Mouse (Mus musculus): ENCODE measurements around the gene Anapc11. TPM values are rescaled to one million over a fixed set of nuclear protein-coding genes. Genes with fewer than 3 reads are reported as not detected.

Gene Anapc11
- total and polyA plus RNA-seq, 3 experiments = 69.3 to 212 (median 83.8) TPM

DNA sequence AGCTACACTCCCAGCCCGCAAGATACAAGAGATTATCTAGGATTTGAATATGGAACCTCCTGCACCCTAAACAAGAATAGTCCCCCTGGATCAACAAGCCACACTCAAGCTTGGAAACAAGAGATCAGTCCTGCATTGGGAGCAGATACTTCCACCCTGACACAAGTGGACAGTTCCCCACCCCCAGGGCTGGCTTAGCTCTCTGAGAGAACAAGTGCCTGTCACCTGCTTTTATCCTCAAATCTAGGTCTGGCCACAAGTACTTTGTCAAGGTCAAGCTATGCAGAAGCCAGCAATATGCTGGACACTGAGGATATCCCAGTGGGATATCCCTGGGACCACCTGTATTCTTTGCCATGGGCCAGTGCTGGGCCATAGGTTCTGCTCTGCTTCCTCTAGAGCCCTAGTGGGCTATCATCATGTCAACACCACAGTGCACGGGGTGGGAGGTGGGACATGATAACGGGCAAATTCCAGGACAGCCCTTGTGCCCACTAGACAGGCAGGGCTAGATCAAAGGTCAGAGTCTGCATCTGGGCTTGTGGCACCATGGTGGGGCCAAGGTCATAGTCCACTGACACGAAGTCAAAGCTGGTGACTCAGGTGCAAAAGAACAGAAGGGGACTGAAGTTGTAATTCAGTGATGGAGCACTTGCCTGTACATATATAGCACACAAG is 18.5 kb downstream of the Anapc11 start:
- peaks cover 90% of the 10 kb centered on the region for H3K36me3 ChIP-seq (replicated peaks)
- peaks cover 79% of the 10 kb centered on the region for H3K4me1 ChIP-seq (ENCODE audit: insufficient read depth, low read depth, low read length)
- H3K9me3 ChIP-seq (replicated peaks) = peaks cover 4% of the 10 kb centered on the region; the same call in 1 of the 2 replicates
- peak overlapping the region; percentile 98 for H3K4me3 ChIP-seq (ENCODE audit: low read depth, low read length)
- ATAC-seq (ENCODE audit: extremely low read depth, insufficient number of reproducible peaks, low FRiP score, poor library complexity, severe bottlenecking) = no peak
- H3K27me3 ChIP-seq (ENCODE audit: insufficient read depth, low read length) = peaks cover 2% of the 10 kb centered on the region; the same call in 1 of the 2 replicates
- DNase-seq (ENCODE audit: low spot score) = no peak
- TF ChIP-seq TAL1 (conservative IDR thresholded peaks at IDR 0.05; ENCODE audit: low read depth, low read length) (no peak), GATA2 (IDR thresholded peaks at IDR 0.05; ENCODE audit: borderline replicate concordance, low read depth, low read length) (no peak), CTCF (IDR thresholded peaks at IDR 0.05; ENCODE audit: low read depth, low read length) (no peak), GATA1 (IDR thresholded peaks at IDR 0.05; ENCODE audit: borderline replicate concordance, low read length) (no peak), POLR2AphosphoS5 (IDR thresholded peaks at IDR 0.05; ENCODE audit: insufficient replicate concordance, low read depth, low read length) (no peak)

DNA sequence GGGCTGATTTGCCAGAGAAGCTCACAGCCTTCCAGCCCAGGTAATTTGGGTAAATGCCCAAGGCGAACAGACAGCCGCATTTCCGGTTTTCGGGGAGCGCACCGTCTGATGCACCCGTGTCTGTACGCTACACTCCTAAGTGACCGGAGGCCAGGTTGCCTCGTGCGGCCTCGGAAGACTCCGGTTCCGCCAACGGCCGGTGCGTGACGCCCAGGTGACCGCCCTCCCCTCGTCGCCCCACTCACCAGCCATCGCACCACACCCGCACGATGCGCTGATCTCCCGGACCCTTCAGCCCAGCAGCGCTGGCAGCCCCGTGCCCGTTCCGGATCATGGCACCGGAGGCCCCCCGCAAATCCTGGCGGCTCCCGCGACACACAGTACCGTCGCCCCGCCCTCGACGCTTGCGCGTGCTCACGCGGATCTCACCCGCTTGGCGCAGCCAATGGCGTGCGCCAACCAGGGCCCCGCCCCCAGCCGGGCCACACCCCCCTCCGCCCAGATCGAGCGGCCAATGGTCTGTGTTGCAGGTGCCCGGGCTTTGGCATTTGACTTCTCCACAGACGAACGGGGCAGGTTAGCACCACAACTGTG is 19.4 kb downstream of the Anapc11 start, which contains the start of gene Pcyt2:
Pcyt2 (minus strand) TSS at position 418 of the 594 bp plus-strand sequence.
- no peaks in the 10 kb centered on the region for H3K27me3 ChIP-seq (ENCODE audit: insufficient read depth, low read length)
- peaks cover 4% of the 10 kb centered on the region; the same call in 1 of the 2 replicates for H3K9me3 ChIP-seq (replicated peaks)
- ATAC-seq (ENCODE audit: extremely low read depth, insufficient number of reproducible peaks, low FRiP score, poor library complexity, severe bottlenecking) = peak; percentile 81
- peak within 1 kb of the TSS; percentile 98 for H3K4me3 ChIP-seq (ENCODE audit: low read depth, low read length)
- DNase-seq (ENCODE audit: low spot score) = peak; percentile 96
- peaks cover 90% of the 10 kb centered on the region for H3K36me3 ChIP-seq (replicated peaks)
- H3K4me1 ChIP-seq (ENCODE audit: insufficient read depth, low read depth, low read length) = peaks cover 77% of the 10 kb centered on the region
- TF ChIP-seq POLR2AphosphoS5 (IDR thresholded peaks at IDR 0.05; ENCODE audit: insufficient replicate concordance, low read depth, low read length) (no peak), GATA1 (IDR thresholded peaks at IDR 0.05; ENCODE audit: borderline replicate concordance, low read length) (no peak), GATA2 (IDR thresholded peaks at IDR 0.05; ENCODE audit: borderline replicate concordance, low read depth, low read length) (no peak), TAL1 (conservative IDR thresholded peaks at IDR 0.05; ENCODE audit: low read depth, low read length) (no peak), CTCF (IDR thresholded peaks at IDR 0.05; ENCODE audit: low read depth, low read length) (no peak)

DNA sequence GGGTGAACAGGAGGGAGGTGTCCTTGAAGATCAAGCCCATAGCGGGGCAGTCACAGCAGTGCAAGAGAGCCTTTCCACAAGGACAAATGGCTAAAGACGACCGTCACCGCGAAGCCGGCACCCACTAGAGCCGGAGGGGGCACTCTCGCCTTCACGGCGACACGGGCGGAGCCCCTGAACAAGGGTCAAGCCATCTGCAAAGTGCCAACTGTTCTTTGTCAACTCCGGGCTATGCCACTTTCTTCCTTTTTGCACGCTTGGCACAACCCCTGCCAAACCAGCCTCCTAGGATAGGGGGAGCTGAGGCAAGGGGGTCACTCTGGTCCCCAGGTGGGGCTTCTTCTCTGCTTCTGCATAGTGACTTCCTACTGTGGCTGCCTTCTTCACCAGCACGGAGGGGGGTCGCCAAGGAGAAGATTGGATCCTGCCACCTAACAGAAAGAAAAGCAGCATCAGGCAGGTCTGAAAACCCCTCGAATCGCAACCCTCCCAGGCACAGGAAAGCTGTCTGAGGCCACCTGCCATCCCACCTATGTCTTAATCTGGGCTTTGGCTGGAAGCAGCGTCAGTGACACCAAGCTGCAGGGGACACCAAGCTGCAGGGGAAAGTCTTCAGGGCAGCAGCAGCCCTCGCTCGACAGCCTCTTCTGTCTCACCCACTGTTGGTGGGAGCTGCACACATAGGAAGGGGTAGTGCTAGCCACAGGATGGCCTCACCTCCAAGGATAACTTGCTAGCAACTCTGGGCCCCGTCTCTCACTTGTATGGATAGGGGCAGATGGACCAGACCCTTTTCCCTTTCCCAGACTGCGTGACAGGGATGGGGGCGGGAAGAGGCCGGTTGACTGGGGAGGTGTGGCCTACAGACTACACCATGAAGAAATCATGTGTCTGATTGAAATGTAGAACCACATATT is 20.7 kb downstream of the Anapc11 start:
- Histone ChIP-seq H3K36me3 (replicated peaks) (peaks cover 90% of the 10 kb centered on the region), H3K4me3 (ENCODE audit: low read depth, low read length) (no peak overlapping the region; the same call in 1 of the 2 replicates), H3K27me3 (ENCODE audit: insufficient read depth, low read length) (no peaks in the 10 kb centered on the region), H3K9me3 (replicated peaks) (peaks cover 4% of the 10 kb centered on the region; the same call in 1 of the 2 replicates), H3K4me1 (ENCODE audit: insufficient read depth, low read depth, low read length) (peaks cover 79% of the 10 kb centered on the region)
- ATAC-seq (ENCODE audit: extremely low read depth, insufficient number of reproducible peaks, low FRiP score, poor library complexity, severe bottlenecking) = no peak
- DNase-seq (ENCODE audit: low spot score) = no peak
- TF ChIP-seq POLR2AphosphoS5 (IDR thresholded peaks at IDR 0.05; ENCODE audit: insufficient replicate concordance, low read depth, low read length) = no peak

DNA sequence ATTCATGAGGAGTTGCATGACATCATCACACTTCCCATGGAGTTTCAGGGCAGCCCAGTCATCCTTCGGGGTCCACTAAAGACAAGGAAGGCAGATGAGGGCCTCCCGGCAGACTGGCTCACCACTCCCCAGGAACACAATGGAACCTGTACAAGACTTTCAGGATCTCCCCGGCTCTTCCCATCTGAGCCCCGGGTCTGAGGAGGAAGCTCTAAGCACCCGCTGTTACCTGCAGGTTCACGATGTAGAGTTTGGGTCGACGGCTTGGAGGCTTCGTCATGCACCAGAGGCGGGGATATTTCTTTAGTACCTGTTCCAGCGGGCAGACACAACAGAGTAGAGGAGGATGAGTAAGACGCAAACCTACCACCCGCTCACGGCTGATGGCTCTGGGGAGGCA is 22.0 kb downstream of the Anapc11 start:
- DNase-seq (ENCODE audit: low spot score) (no peak), ATAC-seq (ENCODE audit: extremely low read depth, insufficient number of reproducible peaks, low FRiP score, poor library complexity, severe bottlenecking) (no peak)
- Histone ChIP-seq H3K9me3 (replicated peaks) (peaks cover 4% of the 10 kb centered on the region; the same call in 1 of the 2 replicates), H3K27me3 (ENCODE audit: insufficient read depth, low read length) (no peaks in the 10 kb centered on the region), H3K4me3 (ENCODE audit: low read depth, low read length) (peak overlapping the region; percentile 24; the same call in 1 of the 2 replicates), H3K36me3 (replicated peaks) (peaks cover 82% of the 10 kb centered on the region), H3K4me1 (ENCODE audit: insufficient read depth, low read depth, low read length) (peaks cover 76% of the 10 kb centered on the region)
- TF ChIP-seq GATA2 (IDR thresholded peaks at IDR 0.05; ENCODE audit: borderline replicate concordance, low read depth, low read length) = no peak
- TF ChIP-seq POLR2AphosphoS5 (IDR thresholded peaks at IDR 0.05; ENCODE audit: insufficient replicate concordance, low read depth, low read length) = no peak
- TF ChIP-seq GATA1 (IDR thresholded peaks at IDR 0.05; ENCODE audit: borderline replicate concordance, low read length) = no peak
- no peak for TF ChIP-seq CTCF (IDR thresholded peaks at IDR 0.05; ENCODE audit: low read depth, low read length)
- TF ChIP-seq TAL1 (conservative IDR thresholded peaks at IDR 0.05; ENCODE audit: low read depth, low read length) = no peak

DNA sequence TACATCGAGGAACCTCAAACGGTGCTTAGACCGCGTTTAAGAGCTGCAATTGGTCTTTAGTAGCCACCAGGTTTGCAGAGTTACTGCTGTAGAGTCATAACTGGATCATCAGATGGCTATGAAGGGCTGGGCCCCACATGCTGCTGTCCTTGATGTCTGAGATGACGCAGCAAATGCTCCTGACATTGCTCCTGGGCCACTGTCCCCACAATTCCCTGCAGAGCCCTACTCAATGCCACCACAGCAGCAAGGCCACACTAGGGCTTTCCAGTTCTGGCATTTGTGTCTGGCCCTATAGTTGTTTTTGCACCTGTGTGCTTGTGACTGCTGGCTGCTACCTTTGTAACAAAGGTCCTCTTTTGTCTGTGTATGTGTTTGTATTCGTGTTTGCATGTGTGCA is 24.6 kb downstream of the Anapc11 start:
- Histone ChIP-seq H3K9me3 (replicated peaks) (peaks cover 4% of the 10 kb centered on the region; the same call in 1 of the 2 replicates), H3K4me3 (ENCODE audit: low read depth, low read length) (no peak overlapping the region), H3K4me1 (ENCODE audit: insufficient read depth, low read depth, low read length) (peaks cover 78% of the 10 kb centered on the region), H3K27me3 (ENCODE audit: insufficient read depth, low read length) (no peaks in the 10 kb centered on the region), H3K36me3 (replicated peaks) (peaks cover 91% of the 10 kb centered on the region)
- TF ChIP-seq POLR2AphosphoS5 (IDR thresholded peaks at IDR 0.05; ENCODE audit: insufficient replicate concordance, low read depth, low read length) (no peak), GATA2 (IDR thresholded peaks at IDR 0.05; ENCODE audit: borderline replicate concordance, low read depth, low read length) (no peak), GATA1 (IDR thresholded peaks at IDR 0.05; ENCODE audit: borderline replicate concordance, low read length) (no peak), TAL1 (conservative IDR thresholded peaks at IDR 0.05; ENCODE audit: low read depth, low read length) (no peak), CTCF (IDR thresholded peaks at IDR 0.05; ENCODE audit: low read depth, low read length) (no peak)
- DNase-seq (ENCODE audit: low spot score) (no peak), ATAC-seq (ENCODE audit: extremely low read depth, insufficient number of reproducible peaks, low FRiP score, poor library complexity, severe bottlenecking) (no peak)
